Mouse (Mus musculus) urinary bladder, postnatal 36 days (tissue): ENCODE results near the gene Fcgr3.

Experiments used
- DNase-seq, 2 experiments: peaks; one replicate each; pipeline ENCODE4 v3.0.0; 2022; ENCODE audit warnings: low spot score in 2 of 2, mixed read lengths in 1 of 2

Gene Fcgr3

GRCm38 (mm10) chr1:171050774-171051173, 14.0 kb downstream of the Fcgr3 start:
- no peak for DNase-seq

GRCm38 (mm10) chr1:171049263-171049662, 15.5 kb downstream of the Fcgr3 start:
- no peak for DNase-seq

GRCm38 (mm10) chr1:171046501-171046900, 18.2 kb downstream of the Fcgr3 start:
- no peak for DNase-seq

DNA sequence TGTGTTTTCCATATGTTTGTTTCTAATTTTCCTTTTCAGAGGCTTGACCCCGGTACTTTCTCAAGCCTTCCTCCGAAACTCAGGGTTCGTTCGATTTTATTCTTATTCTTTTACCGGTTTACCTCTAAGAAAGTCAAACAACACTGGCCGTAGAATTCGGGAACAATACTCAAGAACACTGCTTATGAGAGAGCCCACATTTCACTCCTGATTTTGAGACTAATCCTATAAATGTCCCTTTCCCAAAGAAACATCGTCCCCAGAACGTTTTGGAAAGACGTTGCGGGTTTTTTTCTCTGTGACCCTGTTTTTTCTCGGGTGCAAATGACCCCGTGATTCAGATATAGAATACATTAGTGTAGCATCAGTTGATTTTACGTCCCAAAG, 19.7 kb downstream of the Fcgr3 start:
- no peak for DNase-seq

- DNase-seq = peak; percentile 80 to 86
Observed at GRCm38 (mm10) chr1:171044365-171045078, 20.2 kb downstream of the Fcgr3 start.

DNA sequence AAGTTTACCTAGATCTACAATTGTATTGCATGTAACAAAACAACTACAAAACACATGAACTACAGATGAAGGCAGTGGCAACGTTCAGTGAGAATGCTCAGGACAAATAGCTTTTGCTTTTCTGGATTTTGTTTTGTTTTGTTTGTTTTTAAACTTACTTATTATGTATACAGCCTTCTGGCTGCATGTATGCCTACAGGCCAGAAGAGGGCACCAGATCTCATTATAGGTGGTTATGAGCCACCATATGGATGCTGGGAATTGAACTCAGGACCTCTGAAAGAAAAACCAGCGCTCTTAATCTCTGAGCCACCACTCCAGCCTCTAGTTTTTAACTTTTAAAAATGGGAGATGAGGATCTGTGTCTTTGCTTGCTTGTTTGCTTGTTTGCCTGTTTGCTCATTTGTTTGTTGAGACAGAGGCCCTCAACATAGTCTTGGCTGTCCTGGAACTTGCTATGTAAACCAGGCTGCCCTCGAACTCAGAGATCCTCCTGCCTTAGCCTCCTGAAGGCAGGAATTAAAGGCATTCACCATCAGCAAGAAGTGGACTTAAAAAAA, 21.1 kb downstream of the Fcgr3 start:
- no peak for DNase-seq

DNA sequence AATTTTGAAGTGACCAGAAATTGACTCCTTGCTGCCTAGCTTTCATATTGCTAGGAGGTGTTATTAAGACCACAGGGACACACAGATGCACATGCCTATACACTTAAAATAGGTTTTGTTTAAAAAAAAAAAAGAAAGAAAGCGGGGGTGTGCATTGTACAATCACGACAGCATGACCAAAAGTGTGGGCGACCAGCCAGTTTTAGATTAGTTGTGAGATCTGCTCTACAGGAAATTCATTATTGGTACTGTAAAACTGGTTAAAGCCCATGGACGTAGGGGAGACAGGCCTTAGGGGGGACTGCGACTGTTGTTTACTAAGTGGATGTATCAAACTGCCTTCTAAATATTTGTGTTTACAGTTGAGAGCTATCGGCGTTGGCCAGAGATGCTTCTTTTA, 24.9 kb downstream of the Fcgr3 start:
- DNase-seq = no peak

- DNase-seq = no peak
Observed at GRCm38 (mm10) chr1:171039135-171039534, 25.6 kb downstream of the Fcgr3 start.

DNA sequence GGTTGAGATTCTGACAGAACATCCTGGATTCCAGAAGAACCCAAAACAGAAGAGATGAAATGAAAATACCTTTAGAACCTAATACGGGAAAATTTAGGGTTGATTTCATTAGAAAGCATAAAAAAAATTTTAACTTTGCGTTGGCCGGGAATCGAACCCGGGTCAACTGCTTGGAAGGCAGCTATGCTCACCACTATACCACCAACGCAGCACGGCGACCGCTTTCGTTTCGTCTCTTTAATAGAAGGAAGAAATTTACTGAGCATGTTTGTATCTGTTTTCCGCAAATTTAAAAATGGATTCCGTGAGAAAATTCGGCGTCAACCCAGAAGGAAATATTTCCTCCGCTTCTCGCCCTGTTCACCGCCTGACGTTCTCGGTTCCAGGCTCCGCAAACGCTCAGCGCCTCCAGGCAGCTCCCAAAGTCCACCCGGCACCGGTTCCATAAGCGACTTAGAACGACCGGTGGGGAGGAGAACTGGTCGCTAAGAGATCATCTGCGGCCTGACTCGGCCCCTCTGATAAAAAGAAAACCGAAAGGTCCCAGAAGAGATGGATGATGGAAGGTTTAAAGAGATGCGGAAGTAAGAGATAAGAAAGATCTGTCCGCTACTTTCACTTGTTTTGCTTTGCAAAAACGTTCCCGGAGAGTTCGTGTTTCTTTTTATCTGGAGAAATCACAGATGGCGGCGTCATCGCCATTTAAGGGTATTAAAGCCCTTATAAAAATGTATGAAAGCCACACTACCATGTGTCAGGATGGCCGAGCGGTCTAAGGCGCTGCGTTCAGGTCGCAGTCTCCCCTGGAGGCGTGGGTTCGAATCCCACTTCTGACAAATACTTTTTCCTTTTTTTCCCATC, 26.6 kb downstream of the Fcgr3 start:
- peak; percentile 79 to 86 for DNase-seq

GRCm38 (mm10) chr1:171036550-171037324, 28.0 kb downstream of the Fcgr3 start:
- DNase-seq = peak; percentile 62 to 65

- no peak for DNase-seq
Observed at GRCm38 (mm10) chr1:171035611-171036010, 29.1 kb downstream of the Fcgr3 start.

GRCm38 (mm10) chr1:171034201-171034600, 30.5 kb downstream of the Fcgr3 start:
- no peak for DNase-seq

DNA sequence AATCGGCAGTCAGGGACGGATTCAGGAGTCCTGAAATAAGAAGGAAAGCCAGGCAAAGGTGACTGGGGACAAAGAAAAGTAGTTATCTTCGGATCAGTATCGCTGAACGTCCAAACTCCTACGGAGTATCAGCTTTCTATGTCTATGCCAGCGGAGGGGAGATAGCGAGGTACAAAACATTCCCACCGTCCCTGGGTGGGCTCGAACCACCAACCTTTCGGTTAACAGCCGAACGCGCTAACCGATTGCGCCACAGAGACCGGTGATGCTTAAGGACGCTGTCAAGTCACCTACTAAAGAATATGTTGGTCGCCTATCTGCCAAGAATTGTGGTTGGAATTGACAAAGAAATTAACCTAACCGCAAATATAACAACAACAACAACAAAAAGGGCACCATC, 31.0 kb downstream of the Fcgr3 start:
- peak; percentile 81 to 84 for DNase-seq

GRCm38 (mm10) chr1:171033196-171033595, 31.5 kb downstream of the Fcgr3 start:
- DNase-seq = no peak

- no peak for DNase-seq
Observed at GRCm38 (mm10) chr1:171032691-171033090, 32.0 kb downstream of the Fcgr3 start.

- DNase-seq = no peak
Observed at GRCm38 (mm10) chr1:171031752-171032151, 33.0 kb downstream of the Fcgr3 start.

GRCm38 (mm10) chr1:171019311-171019950, 45.3 kb downstream of the Fcgr3 start:
- DNase-seq = peak in 1 of 2 experiments; percentile 9

- DNase-seq = no peak
Observed at GRCm38 (mm10) chr1:171018737-171019136, 46.0 kb downstream of the Fcgr3 start, which contains the start of gene Fcgr4. Fcgr4 (plus strand) TSS chr1:171018920.

DNA sequence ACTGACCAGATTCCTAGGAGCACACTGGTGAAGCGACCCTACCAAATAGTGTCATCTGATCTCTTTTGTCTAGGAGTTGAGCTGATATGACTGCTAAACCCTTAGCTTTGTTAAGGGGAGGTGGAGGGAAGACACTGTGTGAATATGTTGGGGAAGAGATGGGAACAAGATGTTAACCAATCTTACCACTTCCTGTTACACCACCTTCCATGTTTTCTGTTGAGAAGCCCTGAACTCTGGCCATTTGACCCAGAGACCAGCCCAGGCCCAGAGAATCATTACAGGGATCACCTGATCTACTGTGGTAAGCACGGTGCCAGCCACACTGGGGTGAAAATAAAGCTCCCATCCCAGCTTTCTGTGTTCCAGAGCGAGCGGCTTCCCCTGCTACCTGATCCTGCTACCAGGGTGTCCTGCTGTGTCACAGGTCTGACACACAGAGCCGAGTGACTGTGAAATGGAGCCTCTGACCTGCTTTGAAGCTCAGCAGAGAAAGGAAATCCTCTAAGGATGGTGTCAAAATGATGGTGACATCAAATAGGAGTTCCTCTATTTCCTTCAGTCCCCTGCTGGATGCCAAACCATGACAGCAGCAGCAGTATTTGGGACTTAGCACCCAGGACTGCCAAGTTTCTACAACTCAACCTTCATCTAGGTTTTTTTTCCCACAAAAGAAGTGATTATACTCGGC, 47.1 kb downstream of the Fcgr3 start:
- DNase-seq = no peak

DNA sequence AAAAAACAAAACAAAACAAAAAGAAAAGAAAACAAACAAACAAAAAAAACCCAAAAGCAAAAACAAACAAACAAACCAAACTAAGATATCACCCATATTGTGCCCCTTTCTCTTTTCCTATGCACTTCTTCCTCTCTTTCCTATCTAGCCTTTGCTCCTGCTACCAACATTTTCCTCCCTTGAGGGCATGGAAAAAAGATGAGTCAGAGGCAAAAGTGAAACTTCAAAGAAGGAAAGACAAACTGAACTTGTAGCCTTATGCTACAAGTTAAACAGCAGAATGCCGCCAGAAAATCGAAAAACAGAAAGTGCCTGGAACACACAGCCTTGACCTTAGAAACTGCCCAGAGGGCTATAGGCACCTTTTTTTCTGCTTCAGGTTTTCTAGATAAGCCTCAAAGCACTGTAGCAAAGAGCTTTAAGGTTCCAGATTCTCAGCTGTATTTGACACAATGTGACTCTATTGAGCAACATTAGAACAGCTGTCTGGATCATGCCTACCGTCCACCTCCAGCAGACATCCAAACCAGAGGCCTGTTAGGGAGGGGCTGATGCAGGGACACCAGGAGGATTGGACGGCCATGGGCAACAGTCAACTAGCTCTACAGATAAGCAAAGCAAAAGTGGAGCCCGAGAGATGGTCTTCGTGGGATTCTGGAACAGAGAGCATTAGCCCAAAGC, 47.9 kb downstream of the Fcgr3 start:
- DNase-seq = no peak
